Mouse (Mus musculus): Measurements from ENCODE around the gene Grm6.

GRCm38 (mm10) chr11:50883756-50884155 is 33.3 kb downstream of the Grm6 start:
- TF ChIP-seq POLR2A (IDR thresholded peaks at IDR 0.05; ENCODE audit: low read depth, low read length): no peak
- TF ChIP-seq CTCF (IDR thresholded peaks at IDR 0.05; ENCODE audit: extremely low read depth, insufficient read depth, insufficient read length, insufficient replicate concordance): no peak

Measured in spleen, adult 2 months (tissue).